Comparison of ENCODE assay signal across 8 mouse cellular contexts in the genomic region with DNA sequence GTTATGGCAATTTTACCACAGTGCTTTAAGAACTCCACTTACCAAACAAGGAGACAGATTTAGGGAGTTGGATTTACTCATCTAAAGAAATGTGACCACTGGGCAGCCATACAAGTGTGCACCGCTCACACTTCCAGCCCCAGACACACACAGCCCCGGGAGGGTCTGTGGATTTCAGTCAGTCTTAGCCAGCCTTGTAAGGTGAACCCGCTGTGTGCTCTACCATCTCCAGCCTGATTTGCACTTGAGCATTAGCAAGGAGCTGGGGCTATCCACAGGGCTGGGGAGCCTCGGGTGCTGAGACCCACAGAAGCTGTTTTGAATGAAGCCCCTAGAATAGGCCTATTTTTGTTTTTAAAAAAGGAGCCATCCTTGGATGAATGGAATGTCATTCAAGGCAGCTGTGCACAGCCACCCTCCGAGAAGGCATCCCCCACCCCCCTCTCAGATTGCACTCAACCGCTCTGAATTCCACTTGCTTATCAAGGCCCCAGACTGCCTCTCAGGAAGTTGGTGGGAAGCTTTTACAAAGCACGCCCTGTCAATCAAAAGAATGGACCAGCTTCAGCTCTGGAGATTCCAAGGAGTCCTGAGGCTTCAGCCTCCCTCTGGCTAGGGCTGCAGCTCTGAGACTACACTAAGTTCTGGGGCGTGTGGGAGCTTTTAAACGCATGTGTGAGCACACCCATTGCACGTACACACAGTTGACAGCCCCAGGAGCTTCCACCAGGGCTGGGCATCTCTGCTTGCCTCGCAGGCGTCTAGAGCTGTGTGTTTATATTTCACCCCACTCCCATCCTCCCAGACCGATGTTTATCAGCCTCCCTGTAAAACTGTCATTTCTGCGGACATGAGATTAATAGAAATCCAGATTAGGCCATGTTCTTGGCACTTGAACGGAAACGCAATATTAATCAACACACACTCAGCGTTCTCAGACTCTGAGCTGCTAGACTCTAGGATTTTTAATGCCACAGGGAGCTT. TPM values are rescaled to one million over a fixed set of nuclear protein-coding genes. Genes with fewer than 3 reads are reported as not detected.
DNase-seq lines count a peak whose midpoint lies in the region; ATAC-seq lines count a peak whose summit lies in the region.

No protein-coding gene starts in this region.

- peaks cover 4% of the 10 kb centered on the region; the same call in 1 of the 2 replicates for H3K36me3 ChIP-seq in forebrain, embryonic 14.5 days (ENCODE audit: control insufficient read depth, insufficient read depth, low read length)
- H3K36me3 ChIP-seq in limb, embryonic 12.5 days, result peaks cover 27% of the 10 kb centered on the region
- peaks cover 3% of the 10 kb centered on the region; the same call in 1 of the 2 replicates for H3K36me3 ChIP-seq in midbrain, embryonic 16.5 days (ENCODE audit: control insufficient read depth, insufficient read depth, low read length)

- WGBS in forebrain, embryonic 14.5 days, result 16% methylated on average over 17 of the region's 17 CpGs
- WGBS in limb, embryonic 12.5 days, result 36% methylated on average over 17 of the region's 17 CpGs
- WGBS in midbrain, embryonic 16.5 days, result 16% methylated on average over 17 of the region's 17 CpGs

- 0 out of 2 replicates have a peak overlapping the region, but pooled peaks have one; percentile 2 for H3K4me2 ChIP-seq in forebrain, embryonic 14.5 days (ENCODE audit: low read length)
- no peak overlapping the region for H3K4me2 ChIP-seq in limb, embryonic 12.5 days
- H3K4me2 ChIP-seq in midbrain, embryonic 16.5 days (ENCODE audit: low read length), result no peak overlapping the region

- no peak overlapping the region for H3K4me3 ChIP-seq in forebrain, embryonic 14.5 days (ENCODE audit: low read depth, low read length)
- H3K4me3 ChIP-seq in limb, embryonic 12.5 days (replicated peaks), result no peak overlapping the region
- no peak overlapping the region for H3K4me3 ChIP-seq in midbrain, embryonic 16.5 days (ENCODE audit: low read depth, low read length)

- H3K4me1 ChIP-seq in forebrain, embryonic 14.5 days (ENCODE audit: control insufficient read depth, insufficient read depth, low read length), result peaks cover 26% of the 10 kb centered on the region
- peaks cover 28% of the 10 kb centered on the region for H3K4me1 ChIP-seq in limb, embryonic 12.5 days (replicated peaks)
- peaks cover 26% of the 10 kb centered on the region for H3K4me1 ChIP-seq in midbrain, embryonic 16.5 days (ENCODE audit: control insufficient read depth, insufficient read depth, low read length)

- no peaks in the 10 kb centered on the region for H3K27me3 ChIP-seq in forebrain, embryonic 14.5 days (replicated peaks; ENCODE audit: control insufficient read depth, insufficient read depth, low read length)
- H3K27me3 ChIP-seq in limb, embryonic 12.5 days, result no peaks in the 10 kb centered on the region
- H3K27me3 ChIP-seq in midbrain, embryonic 16.5 days (ENCODE audit: control insufficient read depth, insufficient read depth, low read depth, low read length), result no peaks in the 10 kb centered on the region

- peak; percentile 34 to 36 for DNase-seq in right cerebral cortex, postnatal 10 days (ENCODE audit: low spot score in 2 of 2)
- no peak for DNase-seq in right cerebral cortex, postnatal 4 days
- DNase-seq in forebrain, embryonic 14.5 days (ENCODE audit: low spot score), result peak; percentile 84
- DNase-seq in adipocyte (ENCODE audit: low spot score), result no peak
- no peak for DNase-seq in spleen, postnatal 10 days (ENCODE audit: low spot score in 2 of 2)
- DNase-seq in thymus, postnatal 25 days, result no peak

- H3K9me3 ChIP-seq in forebrain, embryonic 14.5 days (replicated peaks; ENCODE audit: control insufficient read depth, low read length), result no peaks in the 10 kb centered on the region
- H3K9me3 ChIP-seq in limb, embryonic 12.5 days, result no peaks in the 10 kb centered on the region
- no peaks in the 10 kb centered on the region for H3K9me3 ChIP-seq in midbrain, embryonic 16.5 days (replicated peaks; ENCODE audit: control insufficient read depth, low read length, poor library complexity, severe bottlenecking)

- H3K9ac ChIP-seq in forebrain, embryonic 14.5 days (ENCODE audit: low read length), result no peak overlapping the region
- no peak overlapping the region for H3K9ac ChIP-seq in limb, embryonic 12.5 days (replicated peaks)
- peak overlapping the region; percentile 16; the same call in 1 of the 2 replicates for H3K9ac ChIP-seq in midbrain, embryonic 16.5 days (ENCODE audit: low read depth, low read length)

- ATAC-seq in forebrain, embryonic 14.5 days, result peak; percentile 80
- ATAC-seq in limb, embryonic 12.5 days (ENCODE audit: insufficient number of reproducible peaks, insufficient read depth, low FRiP score, low TSS enrichment, low read depth), result peak; percentile 60; the same call in 1 of the 2 replicates
- ATAC-seq in midbrain, embryonic 16.5 days, result peak; percentile 66

- peak overlapping the region; percentile 66; the same call in 1 of the 2 replicates for H3K27ac ChIP-seq in forebrain, embryonic 14.5 days (ENCODE audit: low read depth, low read length)
- H3K27ac ChIP-seq in limb, embryonic 12.5 days, result peak overlapping the region; percentile 59; the same call in 1 of the 2 replicates
- peak overlapping the region; percentile 54; the same call in 1 of the 2 replicates for H3K27ac ChIP-seq in midbrain, embryonic 16.5 days (ENCODE audit: low read length)

RNA-seq across cellular contexts. Expression of gene Nuak1, which starts 57.2 kb away (rescaled TPM):
- polyA plus RNA-seq in forebrain, embryonic 14.5 days (2014; fragmentation: Nextera tagmentation; extraction: Ambion mirVana), result 12.6 and 12.9 TPM in 2 replicates
- 2.6 and 3.3 TPM in 2 replicates for polyA plus RNA-seq in limb, embryonic 12.5 days (2016; fragmentation: Nextera tagmentation; extraction: Ambion mirVana)
- polyA plus RNA-seq in midbrain, embryonic 16.5 days (2015; fragmentation: Nextera tagmentation; extraction: Ambion mirVana), result 5.5 and 5.6 TPM in 2 replicates

Comparison
In these comparisons a context has a peak if more than half of its experiments do, and no peak if none do; other contexts are left out.
1. DNase-seq: peak in right cerebral cortex, postnatal 10 days (2 of 2) and forebrain, embryonic 14.5 days (single experiment); none in right cerebral cortex, postnatal 4 days (single experiment), adipocyte (single experiment), spleen, postnatal 10 days (0 of 2) and thymus, postnatal 25 days (single experiment).
2. Peak in every context shown above with its lines, with median percentiles within 50 percentile points of each other: ATAC-seq and H3K27ac ChIP-seq.